Mouse (Mus musculus) spleen, adult 2 months (tissue): Measurements from ENCODE around the gene Nom1. TPM values are rescaled to one million over a fixed set of nuclear protein-coding genes. Genes with fewer than 3 reads are reported as not detected.
"Not testable (repeated sequence)": the region's sequence is repeated elsewhere in the genome, so short reads cannot be mapped to it uniquely, and the experiment has no call there.

Source experiments
- DNase-seq, 2 experiments: peaks; one replicate each; pipeline versions ENCODE4 v3.0.0 to v3.0.0-alpha.2; 2012 to 2021; ENCODE audit warnings: low spot score in 2 of 2, low read depth in 1 of 2
- H3K27ac ChIP-seq: fragments of 200-500 bp; 2 replicates; pipeline ENCODE4 v1.5.1; 2012; ENCODE audit warnings: low read length, inconsistent platforms; ENCODE audit not compliant: insufficient read depth
- H3K27me3 ChIP-seq: fragments of 200-500 bp; 2 replicates; pipeline ENCODE4 v1.6.1; 2012; ENCODE audit warnings: mild to moderate bottlenecking, moderate library complexity, low read length, inconsistent platforms; ENCODE audit not compliant: control insufficient read depth, insufficient read depth
- H3K36me3 ChIP-seq: fragments of 200-500 bp; 2 replicates; pipeline ENCODE4 v1.6.1; 2012; ENCODE audit warnings: mild to moderate bottlenecking, low read length, inconsistent platforms; ENCODE audit not compliant: control insufficient read depth, insufficient read depth
- H3K4me1 ChIP-seq: fragments of 200-500 bp; 2 replicates; pipeline ENCODE4 v1.6.1; 2011; ENCODE audit warnings: inconsistent platforms; ENCODE audit not compliant: control insufficient read depth, insufficient read depth, insufficient read length
- H3K4me3 ChIP-seq: fragments of 200-500 bp; 2 replicates; pipeline ENCODE4 v1.5.1; 2011; ENCODE audit warnings: mild to moderate bottlenecking, inconsistent platforms; ENCODE audit not compliant: insufficient read depth, insufficient read length; ENCODE audit errors: extremely low read depth
- CTCF ChIP-seq: fragments of 200-500 bp; IDR thresholded peaks from 2 replicates; pipeline ENCODE4 v1.5.1; 2011; ENCODE audit warnings: mild to moderate bottlenecking, inconsistent platforms; ENCODE audit not compliant: insufficient read depth, insufficient read length, insufficient replicate concordance; ENCODE audit errors: extremely low read depth
- POLR2A ChIP-seq: fragments of 200-500 bp; IDR thresholded peaks from 2 replicates; pipeline ENCODE4 v1.6.1; 2011; ENCODE audit warnings: low read depth, low read length, inconsistent platforms
- WGBS: fragments of 180-500 bp; shearing (Covaris S2); methylation state at CpG from one replicate; pipeline ENCODE4 v1.1.7; 2018; 5-methylcytosine and 5-hydroxymethylcytosine counted together
- polyA plus RNA-seq: library from polyadenylated mRNA; depleted of rRNA; stranded (reverse); fragments of >200 nt; gene quantifications from 2 replicates; pipeline ENCODE4 v1.2.3, GENCODE M21; 2012

Gene Nom1
- polyA plus RNA-seq, 1 experiment = 5.7 TPM

GRCm38 (mm10) chr5:29413041-29413440, 21.4 kb upstream of the Nom1 start:
- H3K27me3 ChIP-seq = no peaks in the 10 kb centered on the region
- WGBS = 82% methylated on average over 3 of the region's 3 CpGs
- no peak for DNase-seq
- H3K4me3 ChIP-seq = no peak overlapping the region
- H3K36me3 ChIP-seq = no peaks in the 10 kb centered on the region
- no peak overlapping the region for H3K27ac ChIP-seq
- no peak for TF ChIP-seq CTCF
- no peak for TF ChIP-seq POLR2A
- H3K4me1 ChIP-seq = no peaks in the 10 kb centered on the region

GRCm38 (mm10) chr5:29423330-29423729, 11.1 kb upstream of the Nom1 start:
- not testable (repeated sequence) for H3K4me1 ChIP-seq, H3K36me3 ChIP-seq, H3K4me3 ChIP-seq, H3K27ac ChIP-seq, DNase-seq, H3K27me3 ChIP-seq
- WGBS = 59% methylated on average over 3 of the region's 3 CpGs

- Histone ChIP-seq H3K27ac (peak overlapping the region; percentile 76), H3K27me3 (no peaks in the 10 kb centered on the region), H3K36me3 (peaks cover 12% of the 10 kb centered on the region), H3K4me3 (peak overlapping the region; percentile 83), H3K4me1 (peaks cover 12% of the 10 kb centered on the region; the same call in 1 of the 2 replicates)
- TF ChIP-seq POLR2A = no peak
- no peak for TF ChIP-seq CTCF
- WGBS = under 1% methylated on average over 45 of the region's 48 CpGs
- peak in 1 of 2 experiments; percentile 2 for DNase-seq
Observed at GRCm38 (mm10) chr5:29434872-29435358, 451 bp downstream of the Nom1 start.

- Histone ChIP-seq H3K4me1 (peaks cover 12% of the 10 kb centered on the region; the same call in 1 of the 2 replicates), H3K36me3 (peaks cover 16% of the 10 kb centered on the region), H3K27me3 (no peaks in the 10 kb centered on the region), H3K4me3 (peak overlapping the region; percentile 83; the same call in 1 of the 2 replicates), H3K27ac (no peak overlapping the region)
- DNase-seq = no peak
- TF ChIP-seq POLR2A = no peak
- TF ChIP-seq CTCF = no peak
- WGBS = 50% methylated on average over 8 of the region's 8 CpGs
Observed at GRCm38 (mm10) chr5:29435491-29435890, 1.0 kb downstream of the Nom1 start.

GRCm38 (mm10) chr5:29436728-29437127, 2.3 kb downstream of the Nom1 start:
- H3K4me3 ChIP-seq, H3K27ac ChIP-seq, DNase-seq, H3K27me3 ChIP-seq: not testable (repeated sequence)
- peaks cover 12% of the 10 kb centered on the region; the same call in 1 of the 2 replicates for H3K4me1 ChIP-seq
- H3K36me3 ChIP-seq = peaks cover 22% of the 10 kb centered on the region
- 90% methylated on average over 6 of the region's 6 CpGs for WGBS

- Histone ChIP-seq H3K4me3 (no peak overlapping the region), H3K27ac (no peak overlapping the region), H3K36me3 (peaks cover 45% of the 10 kb centered on the region), H3K4me1 (no peaks in the 10 kb centered on the region), H3K27me3 (no peaks in the 10 kb centered on the region)
- TF ChIP-seq POLR2A (no peak), CTCF (no peak)
- 98% methylated on average over 2 of the region's 2 CpGs for WGBS
- DNase-seq = no peak
Observed at GRCm38 (mm10) chr5:29445275-29445674, 10.8 kb downstream of the Nom1 start.

GRCm38 (mm10) chr5:29452352-29452751, 17.9 kb downstream of the Nom1 start:
- 84% methylated on average over 4 of the region's 4 CpGs for WGBS
- peaks cover 23% of the 10 kb centered on the region for H3K36me3 ChIP-seq
- H3K27me3 ChIP-seq = no peaks in the 10 kb centered on the region
- no peak overlapping the region for H3K4me3 ChIP-seq
- no peaks in the 10 kb centered on the region for H3K4me1 ChIP-seq
- TF ChIP-seq POLR2A (no peak), CTCF (no peak)
- no peak overlapping the region for H3K27ac ChIP-seq
- no peak for DNase-seq
